Mouse (Mus musculus) retina, adult 2 months (tissue): ENCODE results near the gene Rras.

ENCODE experiments used
- DNase-seq: peaks from one replicate; pipeline ENCODE4 v3.0.0-alpha.2; 2012; ENCODE audit warnings: low read depth, low spot score

The Rras gene

GRCm38 (mm10) chr7:45017242-45018061, at the start of gene Rras:
Gene Rras (plus strand): TSS chr7:45017961.
- DNase-seq, result peak; percentile 61

GRCm38 (mm10) chr7:44970231-44970691, 47.5 kb upstream of the Rras start:
- DNase-seq, result no peak

- no peak for DNase-seq
Observed at GRCm38 (mm10) chr7:44971142-44971541, 46.6 kb upstream of the Rras start.

- no peak for DNase-seq
Observed at GRCm38 (mm10) chr7:44973415-44974130, 44.2 kb upstream of the Rras start.

GRCm38 (mm10) chr7:44974383-44975116, 43.2 kb upstream of the Rras start, which contains the start of gene Cpt1c:
Gene Cpt1c (minus strand): TSS chr7:44974851.
- no peak for DNase-seq

GRCm38 (mm10) chr7:44975117-44975419, 42.7 kb upstream of the Rras start:
- DNase-seq, result no peak

- no peak for DNase-seq
Observed at GRCm38 (mm10) chr7:44978300-44978699, 39.5 kb upstream of the Rras start.

GRCm38 (mm10) chr7:44981539-44981938, 36.2 kb upstream of the Rras start:
- no peak for DNase-seq

- DNase-seq, result no peak
Observed at GRCm38 (mm10) chr7:44983085-44983484, 34.7 kb upstream of the Rras start.

- no peak for DNase-seq
Observed at GRCm38 (mm10) chr7:44983944-44984832, 33.6 kb upstream of the Rras start.

- DNase-seq, result no peak
Observed at GRCm38 (mm10) chr7:44984833-44985164, 33.0 kb upstream of the Rras start.

- DNase-seq, result no peak
Observed at GRCm38 (mm10) chr7:44985595-44986191, 32.1 kb upstream of the Rras start.

- peak; percentile 98 for DNase-seq
Observed at GRCm38 (mm10) chr7:44986192-44986878, 31.4 kb upstream of the Rras start, which contains the start of gene Prmt1. Gene Prmt1 (minus strand): TSS chr7:44986568.

GRCm38 (mm10) chr7:44986879-44987718, 30.7 kb upstream of the Rras start:
- DNase-seq, result no peak

- DNase-seq, result no peak
Observed at GRCm38 (mm10) chr7:44996672-44997071, 21.1 kb upstream of the Rras start.

GRCm38 (mm10) chr7:44997231-44997939, 20.4 kb upstream of the Rras start, which contains the start of gene Irf3:
Gene Irf3 (plus strand): TSS chr7:44997648.
- DNase-seq, result peak; percentile 89

- no peak for DNase-seq
Observed at GRCm38 (mm10) chr7:44997940-44998428, 19.8 kb upstream of the Rras start.

- no peak for DNase-seq
Observed at GRCm38 (mm10) chr7:44998501-44998955, 19.2 kb upstream of the Rras start, which contains the start of gene Bcl2l12. Gene Bcl2l12 (minus strand): TSS chr7:44998712.
